Mouse (Mus musculus) frontal cortex, postnatal 14 days (tissue): ENCODE results near the gene Atad3a.
"Not testable (repeated sequence)": the region's sequence is repeated elsewhere in the genome, so short reads cannot be mapped to it uniquely, and the experiment has no call there.

Experiments
- DNase-seq, 2 experiments: peaks; one replicate each; pipeline ENCODE4 v3.0.0; 2022; ENCODE audit warnings: low spot score in 2 of 2

Gene Atad3a

DNA sequence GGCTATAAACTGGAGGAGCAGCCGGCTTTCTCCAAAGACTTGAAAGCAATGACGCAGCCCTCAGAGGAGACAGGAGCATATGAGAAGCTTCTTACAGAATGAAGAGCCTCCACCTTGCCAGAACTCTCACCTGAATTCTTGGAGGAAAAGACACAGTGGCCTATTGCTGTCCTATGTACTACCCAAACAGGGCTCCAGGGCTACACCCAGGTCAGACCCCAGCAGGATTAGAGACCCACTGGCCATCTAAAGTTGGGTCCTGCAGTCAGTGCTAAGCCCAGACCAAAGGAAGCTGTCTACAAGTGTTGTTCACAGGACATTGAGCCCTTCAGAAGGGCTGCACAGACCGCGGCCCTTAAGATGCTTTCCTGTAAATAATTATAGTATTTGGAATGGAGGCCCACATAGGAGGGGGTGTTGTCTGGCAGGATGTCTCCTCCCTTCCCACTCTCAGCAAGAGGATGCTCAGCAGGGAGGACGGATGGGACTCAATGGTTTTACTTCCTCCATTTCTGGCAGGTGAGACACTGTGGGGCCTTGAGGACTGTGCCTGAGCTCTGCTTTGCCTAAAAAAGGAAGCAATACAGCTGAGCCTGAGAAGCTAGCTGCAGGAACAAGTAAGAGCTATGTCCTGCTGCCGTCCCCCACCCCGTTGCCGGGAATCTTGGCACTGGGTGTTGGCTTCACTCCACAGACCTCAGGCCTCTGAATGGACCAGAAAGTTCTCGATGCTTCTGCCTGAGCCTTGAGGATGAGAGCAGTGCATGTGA lies 14.3 kb upstream of the Atad3a start:
- DNase-seq = peak; percentile 42 to 70

DNA sequence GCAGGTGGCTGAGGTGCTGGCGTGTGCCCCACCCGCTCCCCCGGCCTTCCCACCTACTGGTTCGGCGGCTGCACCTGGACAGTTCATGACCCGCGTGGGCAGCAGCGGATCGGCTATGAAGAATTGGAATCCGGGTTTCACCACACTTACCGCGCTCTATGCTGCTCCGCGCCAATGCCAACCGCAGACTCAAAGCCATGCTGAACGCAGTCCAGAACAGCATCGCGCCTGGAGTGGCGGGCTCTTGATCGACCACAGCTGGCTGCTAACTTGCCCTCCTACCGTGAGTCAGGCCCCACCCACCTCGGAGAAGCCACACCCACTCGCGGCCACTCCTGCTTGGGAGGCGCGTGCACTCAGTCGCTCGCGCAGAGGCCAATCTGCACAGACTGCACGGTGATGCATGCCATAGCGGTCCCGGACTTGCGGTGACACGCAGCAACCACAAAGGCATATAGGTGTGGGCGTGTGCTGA lies 13.4 kb upstream of the Atad3a start, which contains the start of gene Vwa1:
Vwa1 (minus strand) TSS at position 419 of the 475 bp plus-strand sequence.
- peak; percentile 81 to 82 for DNase-seq

DNA sequence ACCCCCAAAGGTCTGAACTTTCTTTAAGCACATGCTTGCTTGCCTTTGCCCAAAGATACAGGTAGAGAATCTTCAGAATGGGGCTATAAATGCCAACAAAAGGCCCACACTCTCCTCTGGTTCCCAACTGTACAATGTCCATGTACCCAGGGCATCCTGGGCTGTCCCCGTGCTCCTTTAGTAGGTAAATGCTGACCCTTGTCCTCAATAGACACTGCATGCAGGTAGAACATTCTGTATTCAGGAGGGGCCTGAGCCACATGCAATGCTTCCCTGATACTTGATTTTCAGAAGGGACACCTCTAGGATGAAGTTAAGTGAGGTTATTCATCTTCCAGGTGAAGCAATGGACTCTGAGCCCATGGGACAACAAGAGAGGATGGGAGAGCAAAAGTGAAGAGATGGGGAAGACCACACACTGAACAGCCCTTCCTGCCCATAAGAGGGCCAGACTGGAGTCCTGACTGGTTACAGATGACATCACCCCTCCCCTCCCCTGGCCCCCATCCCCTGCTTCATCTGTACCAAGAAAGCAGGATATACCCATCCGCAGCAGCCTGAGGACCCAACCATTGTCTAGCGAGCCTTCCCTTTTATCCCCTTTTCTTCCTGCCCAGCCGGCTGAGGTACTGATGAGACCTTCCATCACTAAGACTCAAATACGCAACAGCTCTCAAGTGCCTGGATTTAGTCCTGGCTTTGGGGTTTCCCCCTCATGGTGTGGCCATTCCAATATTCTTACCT lies 12.6 kb upstream of the Atad3a start:
- DNase-seq = no peak

GRCm38 (mm10) chr4:155772786-155773185 lies 11.9 kb upstream of the Atad3a start:
- DNase-seq = no peak

DNA sequence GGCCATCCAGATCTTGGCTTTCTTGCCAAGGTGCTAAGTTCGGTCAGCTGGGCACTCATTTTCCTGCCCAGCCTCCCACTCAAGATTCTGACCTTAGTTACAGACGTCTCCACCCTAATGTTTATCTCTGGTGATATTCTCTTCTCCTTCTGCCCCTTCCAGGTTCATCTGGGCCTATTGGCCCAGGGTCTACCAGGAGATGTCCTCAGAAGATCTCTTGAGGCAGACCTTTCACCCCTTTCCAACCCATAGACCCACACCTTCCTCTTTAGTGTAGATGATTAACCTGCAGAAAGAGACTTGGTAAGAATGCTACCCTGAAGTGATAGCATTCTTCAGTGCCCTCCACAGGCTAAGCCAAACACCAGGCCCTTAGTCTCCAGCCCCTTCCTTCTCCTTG lies 10.8 kb upstream of the Atad3a start:
- DNase-seq = peak in 1 of 2 experiments; percentile 1

GRCm38 (mm10) chr4:155770626-155771025 lies 9.7 kb upstream of the Atad3a start:
- no peak for DNase-seq

- peak; percentile 67 to 86 for DNase-seq
Observed at GRCm38 (mm10) chr4:155769880-155770512, 9.1 kb upstream of the Atad3a start.

DNA sequence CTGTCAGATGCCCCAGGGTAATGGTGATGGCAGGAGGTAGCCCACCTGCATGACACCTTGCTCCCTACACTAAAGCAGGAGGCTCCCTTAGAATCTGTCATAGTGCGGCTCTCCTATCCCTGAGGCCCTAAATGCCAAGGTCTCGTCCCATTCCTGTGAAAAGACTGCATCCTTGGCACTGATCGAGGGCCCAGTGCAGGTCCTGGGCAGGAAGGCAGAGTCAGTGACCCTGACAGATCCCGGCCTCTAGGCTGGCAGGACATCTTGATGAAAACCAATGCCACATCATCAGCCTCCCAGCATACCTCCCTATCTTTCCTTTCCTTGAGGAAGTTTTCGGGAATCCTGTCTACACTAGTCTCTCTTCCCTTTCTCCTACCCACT lies 8.6 kb upstream of the Atad3a start:
- DNase-seq = no peak

GRCm38 (mm10) chr4:155762357-155762756 lies 1.5 kb upstream of the Atad3a start:
- no peak for DNase-seq

DNA sequence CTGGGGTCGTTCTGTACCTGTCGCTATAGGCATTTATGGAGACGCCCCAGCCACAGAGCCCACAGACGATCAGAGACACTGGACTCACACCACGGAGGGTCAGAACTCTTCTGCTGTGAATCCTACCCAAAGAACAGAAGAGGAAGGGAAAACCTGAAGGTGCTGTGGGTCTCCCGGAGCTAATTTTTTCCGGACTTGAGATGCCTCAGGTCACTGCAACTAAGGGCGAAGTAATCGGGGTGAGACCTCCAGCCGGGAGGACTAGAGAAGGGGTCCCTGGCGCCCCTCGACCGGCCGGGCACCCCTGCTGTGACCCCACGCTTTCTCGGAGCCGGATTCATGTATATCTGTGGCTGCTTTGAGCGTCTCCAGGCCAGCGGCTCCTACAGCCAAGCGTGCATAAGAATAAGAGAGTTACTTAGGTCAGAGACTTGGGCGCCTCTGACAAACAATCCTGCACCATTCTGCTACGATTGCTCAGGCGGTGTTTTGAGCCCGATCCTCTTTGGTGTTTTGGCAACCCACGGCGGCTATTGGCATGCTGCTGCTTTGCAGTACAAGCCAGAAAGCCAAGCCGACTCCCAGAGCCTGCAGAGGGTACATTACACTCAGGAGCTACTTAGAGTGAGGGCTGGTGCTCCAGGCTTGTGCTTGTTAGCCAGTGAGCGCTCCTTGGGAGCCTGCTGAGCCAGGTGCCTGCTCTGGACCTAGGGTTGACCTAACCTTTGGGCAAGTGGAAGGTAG lies 635 bp upstream of the Atad3a start:
- DNase-seq = no peak

- no peak for DNase-seq
Observed at GRCm38 (mm10) chr4:155759862-155760612, 856 bp downstream of the Atad3a start.

DNA sequence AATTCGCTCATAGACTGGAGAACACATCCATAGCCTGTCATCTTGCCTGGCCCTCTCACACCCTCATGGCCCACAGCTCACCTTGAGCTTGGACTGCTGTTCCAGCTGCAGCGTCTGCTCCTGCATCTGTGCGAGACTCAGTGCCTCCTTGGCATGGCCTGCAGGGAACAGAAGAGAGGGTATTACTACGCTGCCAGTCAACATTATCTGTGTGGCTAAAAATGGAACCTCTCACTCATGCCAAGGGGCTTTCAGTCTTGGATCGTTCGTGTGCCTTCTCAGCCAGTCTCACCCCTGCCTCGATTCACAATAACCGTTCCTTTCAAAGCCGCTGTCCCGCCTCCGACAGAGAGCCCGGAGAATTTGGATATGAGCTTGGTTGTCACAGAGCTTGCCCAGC lies 3.9 kb downstream of the Atad3a start:
- no peak for DNase-seq

DNA sequence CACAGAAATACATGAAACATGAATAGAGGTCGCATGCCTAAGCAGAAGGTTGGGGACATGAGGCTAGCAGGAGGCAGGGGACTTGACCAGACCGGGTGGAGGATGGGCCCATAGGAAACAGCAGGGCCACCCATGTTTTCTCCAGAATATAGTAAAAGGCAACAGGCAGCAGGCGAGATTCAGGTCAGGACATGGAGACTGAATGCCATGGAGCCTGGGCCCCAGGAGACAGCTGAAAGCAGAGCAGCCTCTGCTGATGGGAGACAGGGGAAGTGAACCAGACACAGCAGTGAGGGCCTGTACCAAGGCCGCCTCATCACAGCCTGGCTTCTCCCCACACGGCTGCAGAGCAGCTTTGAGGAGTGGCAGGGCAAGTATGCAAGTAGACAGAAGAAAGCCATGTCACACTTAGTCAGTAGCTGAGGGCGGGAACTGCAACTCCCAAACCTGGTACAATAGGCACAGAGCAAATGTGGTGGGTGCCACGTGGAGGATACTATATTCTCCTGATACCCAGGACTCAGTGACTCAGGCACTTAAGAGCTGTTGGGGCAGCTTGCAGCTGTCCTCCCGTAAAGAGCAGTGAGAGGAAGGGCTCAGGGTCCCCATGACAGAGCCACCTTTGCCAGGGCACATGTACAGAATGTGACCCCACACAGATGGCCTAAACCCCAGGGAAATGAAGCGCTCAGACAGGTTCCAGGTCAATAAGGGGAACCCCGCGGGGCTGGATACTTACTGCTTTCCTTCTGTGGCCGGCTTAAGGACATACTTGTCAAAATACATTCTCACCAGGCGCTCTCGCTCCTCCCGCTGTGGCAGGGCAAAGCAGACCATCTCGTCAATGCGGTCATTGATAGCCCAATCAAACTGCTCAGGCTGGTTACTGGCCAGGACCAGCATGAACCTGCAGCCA lies 14.1 kb downstream of the Atad3a start:
- no peak for DNase-seq

GRCm38 (mm10) chr4:155746036-155746548 lies 14.8 kb downstream of the Atad3a start:
- DNase-seq = no peak

DNA sequence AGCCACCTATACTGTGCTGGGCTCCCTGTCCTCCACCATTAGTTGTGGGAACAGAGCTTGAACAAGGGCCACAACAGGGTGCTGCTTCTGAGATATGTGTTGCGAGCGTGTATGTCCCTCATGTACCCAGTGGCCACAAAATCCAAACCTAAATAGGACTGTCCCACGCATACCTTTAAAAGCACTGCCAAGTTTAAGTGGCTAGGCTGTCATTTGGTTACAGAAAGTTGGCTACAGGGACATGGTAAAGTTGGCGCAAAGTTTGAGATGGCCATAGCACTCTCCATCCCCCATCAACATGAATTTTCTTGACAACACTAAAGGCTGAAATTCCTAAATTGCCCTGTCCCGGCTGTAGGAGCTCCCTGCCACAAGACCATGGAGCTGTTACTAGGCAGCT lies 15.8 kb downstream of the Atad3a start:
- no peak for DNase-seq

- DNase-seq = no peak
Observed at GRCm38 (mm10) chr4:155744474-155744873, 16.4 kb downstream of the Atad3a start.

DNA sequence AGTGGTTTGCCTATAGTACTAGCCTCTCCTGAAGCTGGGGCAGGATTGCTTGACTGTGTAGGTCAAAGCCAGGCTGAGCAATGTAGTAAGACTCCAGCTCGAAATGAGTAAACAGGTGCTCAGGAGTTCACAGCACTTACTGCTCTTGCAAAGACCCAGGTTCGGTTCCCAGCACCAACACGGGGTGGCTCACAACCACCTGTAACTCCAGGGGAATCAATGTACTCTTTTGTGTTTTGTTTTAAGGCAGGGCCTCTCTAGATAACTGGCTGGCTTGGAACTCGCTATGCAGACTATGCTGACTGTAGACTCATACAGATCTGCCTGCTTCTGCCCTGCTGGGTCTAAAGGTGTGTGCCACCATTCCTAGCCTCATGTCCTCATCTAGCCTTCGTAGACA lies 18.2 kb downstream of the Atad3a start:
- DNase-seq = no peak

- DNase-seq = not testable (repeated sequence)
Observed at GRCm38 (mm10) chr4:155740681-155741080, 20.2 kb downstream of the Atad3a start.

DNA sequence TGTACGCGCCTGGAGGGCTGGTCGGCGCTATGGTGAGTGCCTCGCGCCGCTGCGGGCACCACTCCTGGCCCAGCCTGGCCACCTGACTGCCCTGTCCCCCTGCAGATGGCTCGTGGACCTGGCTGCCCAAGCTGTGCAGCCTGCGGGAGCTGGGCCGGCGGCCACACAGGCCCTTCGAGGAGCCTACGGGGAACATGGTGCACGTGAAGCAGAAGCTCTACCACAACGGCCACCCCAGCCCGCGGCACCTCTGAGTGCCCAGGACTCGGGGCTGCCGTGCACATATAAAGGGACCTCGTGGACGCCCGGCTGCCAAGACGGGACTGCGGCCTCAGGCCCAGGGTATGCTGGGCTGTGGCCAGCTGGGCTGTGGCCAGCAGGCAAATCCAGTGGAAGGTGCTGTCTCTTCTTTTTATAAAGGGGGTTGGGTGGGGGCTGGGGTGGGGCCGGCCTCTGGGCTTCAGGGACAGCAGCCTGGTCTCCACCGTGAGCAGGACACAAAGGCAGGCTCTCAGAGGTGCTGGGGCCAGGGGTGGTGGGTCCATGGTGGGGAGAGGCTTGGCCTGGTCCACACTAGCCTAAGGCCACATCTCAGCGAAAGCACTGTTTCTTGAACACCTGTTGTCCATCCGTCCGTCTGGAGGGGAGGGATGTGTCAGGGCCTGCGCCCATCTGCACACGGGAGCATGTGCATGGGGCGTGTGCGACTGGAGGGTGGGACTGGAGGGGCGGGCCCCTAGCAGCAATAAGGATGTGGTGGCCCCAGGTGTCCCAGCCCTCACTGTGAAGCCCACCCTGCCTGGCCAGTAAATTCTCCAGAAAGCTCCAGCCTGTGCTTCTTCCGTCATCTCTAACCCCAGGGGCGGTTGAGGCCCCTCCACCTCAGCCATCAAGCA lies 20.9 kb downstream of the Atad3a start:
- no peak for DNase-seq
